In genomic region chr10:5591996-5592395, GRCm38 (mm10) we compare ENCODE assay signal across 15 mouse cellular contexts. TPM values are rescaled to one million over a fixed set of nuclear protein-coding genes. Genes with fewer than 3 reads are reported as not detected.
A peak's percentile ranks its signal among the peaks of the same experiment; 100 is the strongest.
DNase-seq lines count a peak whose midpoint lies in the region; ATAC-seq and TF ChIP-seq lines count a peak whose summit lies in the region.
"Had no signal": no experiment of that assay in that cellular context is flagged by ENCODE, and none has a peak within 500 bp of the region (broad histone marks: within the 10 kb centered on the region; RNA-seq: fewer than 3 reads in every experiment).

No protein-coding gene starts in this region.

- peak overlapping the region; percentile 84 for H3K27ac ChIP-seq in gastrocnemius, adult 2 months
- peak overlapping the region; percentile 73; the same call in 1 of the 2 replicates for H3K27ac ChIP-seq in heart, embryonic 10.5 days
- H3K27ac ChIP-seq in kidney, adult 2 months (ENCODE audit: insufficient read depth, low read depth, low read length) = peak overlapping the region; percentile 79
- H3K27ac ChIP-seq in forebrain, postnatal 0 days (ENCODE audit: low read depth, low read length) = no peak overlapping the region
- H3K27ac ChIP-seq: forebrain, embryonic 13.5 days had no signal

- no peak for TF ChIP-seq CTCF in gastrocnemius, adult 2 months (IDR thresholded peaks at IDR 0.05)
- TF ChIP-seq CTCF in kidney, adult 2 months (conservative IDR thresholded peaks at IDR 0.05; ENCODE audit: insufficient read depth, insufficient read length, low read depth, low read length) = no peak
- no peak for TF ChIP-seq CTCF in forebrain, postnatal 0 days (IDR thresholded peaks at IDR 0.05; ENCODE audit: low read depth)

- peaks cover 22% of the 10 kb centered on the region for H3K4me1 ChIP-seq in heart, embryonic 10.5 days
- no peaks in the 10 kb centered on the region for H3K4me1 ChIP-seq in kidney, adult 2 months (ENCODE audit: control insufficient read depth, insufficient read depth, low read length)
- no peaks in the 10 kb centered on the region for H3K4me1 ChIP-seq in forebrain, postnatal 0 days (ENCODE audit: insufficient read depth)
- H3K4me1 ChIP-seq: forebrain, embryonic 13.5 days had no signal

- no peak overlapping the region for H3K4me2 ChIP-seq in forebrain, postnatal 0 days (ENCODE audit: low read depth)
- H3K4me2 ChIP-seq: forebrain, embryonic 13.5 days had no signal

- 60% methylated on average over 4 of the region's 4 CpGs for WGBS in heart, embryonic 10.5 days
- 71% methylated on average over 4 of the region's 4 CpGs for WGBS in kidney, adult 2 months
- WGBS in forebrain, postnatal 0 days = 82% methylated on average over 4 of the region's 4 CpGs

- intact Hi-C loops in gastrocnemius, adult 2 months (cut with DNase I) = loop anchor here (10.0 kb wide), 1 partner anchor 77 kb away; no protein-coding TSS in a partner anchor
- intact Hi-C loops in gastrocnemius, postnatal 36 days (cut with DNase I) = no loop called here

- no peaks in the 10 kb centered on the region for H3K27me3 ChIP-seq in heart, embryonic 10.5 days (ENCODE audit: insufficient read depth, poor library complexity, severe bottlenecking)
- H3K27me3 ChIP-seq in kidney, adult 2 months (replicated peaks; ENCODE audit: control insufficient read depth, insufficient read depth, low read length) = no peaks in the 10 kb centered on the region
- no peaks in the 10 kb centered on the region for H3K27me3 ChIP-seq in forebrain, postnatal 0 days (ENCODE audit: insufficient read depth, low read length)
- H3K27me3 ChIP-seq: forebrain, embryonic 13.5 days had no signal

- ATAC-seq in forebrain, postnatal 0 days = no peak
- ATAC-seq: forebrain, embryonic 13.5 days; hindbrain, embryonic 16.5 days; Patski had no signal

- no peaks in the 10 kb centered on the region for H3K9me3 ChIP-seq in heart, embryonic 10.5 days
- no peaks in the 10 kb centered on the region for H3K9me3 ChIP-seq in forebrain, postnatal 0 days (ENCODE audit: low read length)
- H3K9me3 ChIP-seq: forebrain, embryonic 13.5 days had no signal

- TF ChIP-seq POLR2A in kidney, adult 2 months (IDR thresholded peaks at IDR 0.05; ENCODE audit: low read depth, low read length) = no peak

- H3K4me3 ChIP-seq in gastrocnemius, adult 2 months = peak overlapping the region; percentile 10
- no peak overlapping the region for H3K4me3 ChIP-seq in heart, embryonic 10.5 days
- H3K4me3 ChIP-seq in kidney, adult 2 months (ENCODE audit: insufficient read depth, low read depth, low read length) = no peak overlapping the region
- no peak overlapping the region for H3K4me3 ChIP-seq in forebrain, postnatal 0 days (ENCODE audit: low read depth, low read length)
- H3K4me3 ChIP-seq: forebrain, embryonic 13.5 days had no signal

- H3K36me3 ChIP-seq in heart, embryonic 10.5 days = no peaks in the 10 kb centered on the region
- no peaks in the 10 kb centered on the region for H3K36me3 ChIP-seq in kidney, adult 2 months (ENCODE audit: control insufficient read depth, insufficient read depth, low read length)
- no peaks in the 10 kb centered on the region for H3K36me3 ChIP-seq in forebrain, postnatal 0 days (ENCODE audit: insufficient read depth)

- no peak for DNase-seq in gastrocnemius, adult 2 months
- no peak for DNase-seq in gastrocnemius, postnatal 36 days
- DNase-seq in heart, embryonic 10.5 days (ENCODE audit: low spot score) = no peak
- DNase-seq in kidney, adult 2 months = peak; percentile 76
- DNase-seq in lung, postnatal 10 days = peak; percentile 55
- no peak for DNase-seq in forebrain, postnatal 0 days
- DNase-seq in urinary bladder, postnatal 25 days (ENCODE audit: low spot score) = no peak
- DNase-seq in layer of hippocampus, postnatal 36 days = no peak
- DNase-seq: adrenal gland, postnatal 10 days; cerebellum, adult 18-20 months had no signal

- H3K9ac ChIP-seq in forebrain, postnatal 0 days = no peak overlapping the region
- H3K9ac ChIP-seq: forebrain, embryonic 13.5 days had no signal

RNA-seq across cellular contexts. Expression of gene Myct1, which starts 1.6 kb away (rescaled TPM):
- total RNA-seq in gastrocnemius, adult 2 months (2021) = 1 to 10 TPM; 3.2 to 3.6 TPM
- total RNA-seq in gastrocnemius, postnatal 36 days (2021) = 1 to 10 TPM; 3.5 to 4.4 TPM
- polyA plus RNA-seq in heart, embryonic 10.5 days (2016; fragmentation: Nextera tagmentation; extraction: Ambion mirVana) = 2.0 and 3.5 TPM in 2 replicates
- polyA plus RNA-seq in kidney, adult 2 months (2012; rRNA removed) = 3.4 and 3.8 TPM in 2 replicates
- total RNA-seq in forebrain, postnatal 0 days (2014; rRNA removed) = 0.54 and 0.90 TPM in 2 replicates
- 0.79 and 0.81 TPM in 2 replicates for polyA plus RNA-seq in forebrain, postnatal 0 days (2015; fragmentation: Nextera tagmentation; extraction: Ambion mirVana)
- under 1 TPM in 1 of 2 experiments, not detected in 1; 0.37 TPM for total RNA-seq in layer of hippocampus, postnatal 36 days (2021)
- polyA plus RNA-seq: C2C12, Patski had no signal

RNA-seq across cellular contexts. Expression of gene Syne1, which starts 40.7 kb away (rescaled TPM):
- total RNA-seq in gastrocnemius, adult 2 months (2021) = 10 to 100 TPM; 54.5 to 67.7 TPM
- 10 to 100 TPM; 38.9 to 47.7 TPM for total RNA-seq in gastrocnemius, postnatal 36 days (2021)
- polyA plus RNA-seq in heart, embryonic 10.5 days (2016; fragmentation: Nextera tagmentation; extraction: Ambion mirVana) = 6.8 and 13.2 TPM in 2 replicates
- polyA plus RNA-seq in kidney, adult 2 months (2012; rRNA removed) = 10.2 and 12.3 TPM in 2 replicates
- total RNA-seq in forebrain, postnatal 0 days (2014; rRNA removed) = 39.8 and 60.5 TPM in 2 replicates
- 5.0 and 11.2 TPM in 2 replicates for polyA plus RNA-seq in forebrain, postnatal 0 days (2015; fragmentation: Nextera tagmentation; extraction: Ambion mirVana)
- total RNA-seq in layer of hippocampus, postnatal 36 days (2021) = 100 to 1,000 TPM; 280 to 293 TPM

RNA-seq across cellular contexts. Expression of gene Vip, which starts 47.0 kb away (rescaled TPM):
- total RNA-seq in gastrocnemius, adult 2 months (2021) = not detected
- total RNA-seq in gastrocnemius, postnatal 36 days (2021) = not detected
- not detected in 2 replicates for polyA plus RNA-seq in heart, embryonic 10.5 days (2016; fragmentation: Nextera tagmentation; extraction: Ambion mirVana)
- not detected in 2 replicates for polyA plus RNA-seq in kidney, adult 2 months (2012; rRNA removed)
- 0.90 and 2.0 TPM in 2 replicates for total RNA-seq in forebrain, postnatal 0 days (2014; rRNA removed)
- 0.76 and 0.84 TPM in 2 replicates for polyA plus RNA-seq in forebrain, postnatal 0 days (2015; fragmentation: Nextera tagmentation; extraction: Ambion mirVana)
- 10 to 100 TPM; 14.8 to 16.6 TPM for total RNA-seq in layer of hippocampus, postnatal 36 days (2021)
- polyA plus RNA-seq: C2C12; Patski; spleen, adult 2 months had no signal

Comparison
In these comparisons a context has a peak if more than half of its experiments do, and no peak if none do; other contexts are left out.
1. DNase-seq: peak in kidney, adult 2 months (single experiment) and lung, postnatal 10 days (single experiment); none in gastrocnemius, adult 2 months (single experiment), gastrocnemius, postnatal 36 days (0 of 2), heart, embryonic 10.5 days (single experiment), forebrain, postnatal 0 days (single experiment), urinary bladder, postnatal 25 days (single experiment) and layer of hippocampus, postnatal 36 days (0 of 2).